Mouse (Mus musculus): ENCODE measurements around the gene Anapc11.

Gene Anapc11

DNA sequence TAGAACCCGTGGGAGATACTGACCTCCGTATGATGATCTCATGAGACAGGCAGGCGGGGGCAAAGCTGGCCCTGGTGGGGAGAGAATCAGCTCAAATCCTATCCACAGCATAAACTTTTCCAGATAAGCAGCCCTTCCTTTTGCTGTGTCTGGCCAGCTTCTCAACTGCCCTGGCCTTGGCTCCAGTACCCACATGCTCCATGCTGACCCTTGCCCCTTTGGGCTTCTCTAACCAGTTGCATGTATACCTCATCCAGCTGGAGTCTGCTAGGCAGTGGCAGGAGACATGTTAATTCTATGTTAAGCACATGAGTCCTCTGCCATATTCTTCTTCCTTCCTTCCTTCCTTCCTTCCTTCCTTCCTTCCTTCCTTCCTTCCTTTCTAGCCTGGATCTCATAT is 56.5 kb downstream of the Anapc11 start:
- DNase-seq (ENCODE audit: low spot score in 2 of 2): no peak

DNA sequence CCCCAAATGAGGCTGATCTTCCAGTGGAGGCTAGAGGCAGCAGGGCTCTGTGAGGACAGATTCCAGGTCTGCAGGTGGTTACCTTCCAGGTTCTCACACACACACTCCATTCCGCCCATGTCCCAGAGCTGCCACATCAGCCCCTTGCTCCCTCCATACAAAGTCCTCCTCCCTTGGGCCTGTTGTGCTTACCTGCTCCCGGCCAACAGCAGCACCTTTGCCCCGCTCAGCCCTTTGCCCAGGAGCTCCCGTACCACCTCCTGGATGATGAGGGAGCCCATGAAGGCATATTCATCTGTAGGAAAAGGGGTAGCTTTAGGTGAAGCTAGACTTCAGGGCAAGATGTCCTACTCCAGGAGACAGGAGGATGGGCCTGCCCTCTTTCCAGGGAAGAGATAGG is 59.1 kb downstream of the Anapc11 start:
- no peak for DNase-seq (ENCODE audit: low spot score in 2 of 2)

Measured in cerebellum, postnatal 4 days (tissue).